Mouse (Mus musculus): ENCODE results near the gene Prss58.

GRCm38 (mm10) chr6:40900287-40900686 is at the start of gene Prss58:
- TF ChIP-seq CTCF (conservative IDR thresholded peaks at IDR 0.05; ENCODE audit: low read length) (no peak), POU5F1 (IDR thresholded peaks at IDR 0.05; ENCODE audit: borderline replicate concordance, low read length) (no peak), NANOG (IDR thresholded peaks at IDR 0.05; ENCODE audit: borderline replicate concordance, low read length) (no peak)

All from E14TG2a.4 (cell line).